Mouse (Mus musculus) cerebellum, adult 9-10 months (tissue): Measurements from ENCODE around the gene Aamp.

Source experiments
- DNase-seq: peaks from one replicate; pipeline ENCODE4 v3.0.0; 2022

Gene Aamp

GRCm38 (mm10) chr1:74300347-74301110 is 16.0 kb upstream of the Aamp start:
- DNase-seq: no peak

GRCm38 (mm10) chr1:74298996-74299395 is 14.5 kb upstream of the Aamp start:
- peak; percentile 73 for DNase-seq

- no peak for DNase-seq
Measured at GRCm38 (mm10) chr1:74298157-74298750, 13.7 kb upstream of the Aamp start.

- DNase-seq: peak; percentile 46
Measured at GRCm38 (mm10) chr1:74297269-74297668, 12.7 kb upstream of the Aamp start.

- peak; percentile 33 for DNase-seq
Measured at GRCm38 (mm10) chr1:74296477-74296876, 11.9 kb upstream of the Aamp start.

GRCm38 (mm10) chr1:74295456-74296171 is 11.1 kb upstream of the Aamp start:
- DNase-seq: peak; percentile 89

GRCm38 (mm10) chr1:74294733-74295455 is 10.4 kb upstream of the Aamp start:
- no peak for DNase-seq

GRCm38 (mm10) chr1:74294090-74294643 is 9.6 kb upstream of the Aamp start:
- DNase-seq: peak; percentile 24

- DNase-seq: peak; percentile 19
Measured at GRCm38 (mm10) chr1:74293306-74293960, 8.9 kb upstream of the Aamp start.

- no peak for DNase-seq
Measured at GRCm38 (mm10) chr1:74292331-74293020, 7.9 kb upstream of the Aamp start.

GRCm38 (mm10) chr1:74290141-74290540 is 5.6 kb upstream of the Aamp start:
- peak; percentile 55 for DNase-seq

- no peak for DNase-seq
Measured at GRCm38 (mm10) chr1:74289740-74290139, 5.2 kb upstream of the Aamp start.

GRCm38 (mm10) chr1:74289248-74289647 is 4.7 kb upstream of the Aamp start:
- peak; percentile 31 for DNase-seq

GRCm38 (mm10) chr1:74288327-74288726 is 3.8 kb upstream of the Aamp start:
- DNase-seq: peak; percentile 35

- DNase-seq: peak; percentile 70
Measured at GRCm38 (mm10) chr1:74286869-74287607, 2.5 kb upstream of the Aamp start.

GRCm38 (mm10) chr1:74285212-74286010 is 873 bp upstream of the Aamp start:
- DNase-seq: peak; percentile 76

- DNase-seq: peak; percentile 71
Measured at GRCm38 (mm10) chr1:74283686-74284463, 663 bp downstream of the Aamp start.

- DNase-seq: peak; percentile 64
Measured at GRCm38 (mm10) chr1:74282896-74283625, 1.5 kb downstream of the Aamp start.
